Mouse (Mus musculus) splenic B cell, adult 2 months (primary cell): ENCODE data around the gene Rtp1.

Experiments used
- DNase-seq: peaks from one replicate; pipeline ENCODE4 v3.0.0-alpha.2; 2011; ENCODE audit warnings: low read depth, low spot score
- H3K27me3 ChIP-seq: 2 replicates; pipeline ENCODE4 v1.6.1; 2012; ENCODE audit warnings: mild to moderate bottlenecking, low read length, moderate library complexity, mixed read lengths; ENCODE audit not compliant: control insufficient read depth, poor library complexity, insufficient read depth, severe bottlenecking
- H3K36me3 ChIP-seq: 2 replicates; pipeline ENCODE4 v1.6.1; 2012; ENCODE audit warnings: mild to moderate bottlenecking, low read length, moderate library complexity, mixed read lengths; ENCODE audit not compliant: control insufficient read depth, poor library complexity, insufficient read depth, severe bottlenecking

Rtp1 gene

DNA sequence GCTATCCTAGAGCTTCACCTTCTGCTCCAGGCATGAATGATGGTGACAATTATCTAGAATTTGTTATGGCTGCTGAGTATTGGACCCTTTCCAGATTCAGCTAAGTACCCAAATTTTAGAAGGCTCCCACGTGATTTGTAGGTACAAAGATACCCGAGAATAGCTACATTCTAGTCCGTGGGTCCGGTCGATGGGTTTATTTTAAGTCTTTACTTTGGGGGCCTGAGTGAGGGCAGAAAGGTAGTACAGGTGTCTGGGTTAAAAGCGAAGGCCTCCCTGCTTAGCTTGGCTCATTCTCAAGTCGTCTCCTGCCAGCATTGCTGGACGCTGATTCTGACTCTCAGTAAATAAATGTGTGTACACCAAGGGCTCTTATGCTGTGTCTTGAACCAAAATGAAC is 1.1 kb downstream of the Rtp1 start:
- DNase-seq = no peak
- Histone ChIP-seq H3K27me3 (no peaks in the 10 kb centered on the region), H3K36me3 (no peaks in the 10 kb centered on the region)

DNA sequence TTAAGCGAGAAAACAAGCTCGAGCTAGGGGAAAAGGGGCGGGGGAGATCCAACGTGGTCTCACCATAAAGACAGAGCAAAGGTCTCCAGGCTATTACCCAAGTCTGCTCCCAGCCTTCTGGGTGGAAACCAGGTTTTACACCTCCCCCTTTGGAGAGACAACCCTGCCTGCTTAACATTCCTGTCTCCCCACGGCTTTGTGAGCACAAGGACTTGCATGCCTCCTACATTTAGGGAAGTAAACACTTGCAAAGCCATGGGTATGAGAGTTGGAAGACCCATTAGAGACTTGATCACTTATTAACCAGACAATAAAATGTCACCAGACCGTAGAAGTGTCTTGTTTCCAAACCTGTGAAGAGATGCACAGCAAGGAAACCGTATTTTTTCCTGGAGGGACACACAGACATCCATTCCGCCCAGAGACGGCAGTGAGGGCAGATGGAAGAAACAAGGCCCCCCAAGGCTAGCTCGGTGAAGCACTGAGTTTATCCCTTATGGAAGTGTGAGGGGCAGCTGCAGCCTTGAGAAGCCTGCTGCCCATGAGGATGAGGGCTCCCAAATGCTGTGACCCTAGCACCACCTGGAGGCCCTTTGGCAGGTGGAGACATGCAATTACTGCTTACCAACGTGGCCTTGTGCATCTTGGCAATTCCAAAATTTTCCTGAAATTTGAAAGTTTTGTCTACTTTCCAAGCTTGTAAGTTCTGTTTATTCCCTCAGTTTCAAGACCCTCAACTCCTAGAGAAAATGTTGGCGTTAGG is 8.7 kb downstream of the Rtp1 start:
- peak; percentile 44 for DNase-seq
- no peaks in the 10 kb centered on the region for H3K36me3 ChIP-seq
- H3K27me3 ChIP-seq = no peaks in the 10 kb centered on the region

DNA sequence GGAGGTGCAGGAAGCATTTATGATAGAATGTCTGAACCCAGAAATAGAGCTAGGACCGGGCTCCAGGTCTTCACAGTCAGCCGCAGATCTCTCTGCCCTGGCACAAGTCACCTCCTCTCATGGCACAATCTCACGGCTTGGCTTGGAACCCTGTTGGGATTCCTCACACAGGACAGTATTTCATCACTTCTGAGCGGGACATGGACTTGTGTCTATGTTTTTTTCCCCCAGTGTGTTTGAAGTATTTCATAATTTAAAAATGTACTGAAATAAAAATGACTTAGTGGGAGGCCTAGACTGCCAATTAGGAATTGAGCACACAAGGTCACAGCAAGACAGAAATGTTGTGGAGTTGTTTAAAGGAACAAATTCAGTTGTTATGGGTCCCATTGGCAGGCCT is 15.3 kb downstream of the Rtp1 start:
- Histone ChIP-seq H3K27me3 (no peaks in the 10 kb centered on the region), H3K36me3 (no peaks in the 10 kb centered on the region)
- DNase-seq = no peak

DNA sequence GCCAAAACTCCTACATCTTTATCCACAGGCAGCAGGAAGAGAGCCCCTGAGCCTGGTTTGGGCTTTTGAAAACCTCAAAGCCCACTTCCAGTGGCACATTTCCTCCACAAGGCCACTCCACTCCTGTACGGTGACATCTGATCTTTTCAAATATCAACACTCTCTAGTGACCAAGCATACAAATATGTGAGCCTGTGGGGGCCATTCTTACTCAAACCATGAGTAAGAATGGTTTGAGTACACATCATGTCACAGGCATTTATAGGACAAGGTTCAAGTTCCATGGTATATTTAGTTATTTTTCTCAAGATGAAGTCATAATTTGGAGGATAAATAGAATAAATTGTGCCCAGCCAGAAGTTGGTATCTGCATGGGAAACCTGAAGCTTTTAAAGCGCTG is 21.0 kb downstream of the Rtp1 start:
- no peaks in the 10 kb centered on the region for H3K36me3 ChIP-seq
- no peaks in the 10 kb centered on the region for H3K27me3 ChIP-seq
- DNase-seq = no peak

DNA sequence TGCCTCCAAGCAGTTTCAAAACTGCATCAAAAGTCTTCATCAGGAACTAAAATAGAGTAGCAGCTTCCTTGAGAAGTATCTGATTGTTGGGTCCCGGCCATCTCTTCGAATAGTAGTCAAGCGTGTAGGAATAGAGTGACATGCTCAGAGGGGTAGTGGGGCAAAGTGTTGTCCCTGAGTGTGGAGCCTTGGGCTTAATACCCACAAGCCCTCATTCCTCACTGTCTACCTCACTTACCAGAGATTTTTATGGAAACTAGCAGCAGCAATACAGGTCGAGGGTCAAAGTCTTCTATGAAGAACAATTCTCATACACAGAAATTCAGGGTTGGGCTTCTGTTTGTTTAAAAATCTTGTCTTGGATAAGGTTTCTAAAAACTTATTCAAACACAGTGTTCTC is 21.9 kb downstream of the Rtp1 start:
- H3K36me3 ChIP-seq = no peaks in the 10 kb centered on the region
- no peaks in the 10 kb centered on the region for H3K27me3 ChIP-seq
- DNase-seq = no peak

DNA sequence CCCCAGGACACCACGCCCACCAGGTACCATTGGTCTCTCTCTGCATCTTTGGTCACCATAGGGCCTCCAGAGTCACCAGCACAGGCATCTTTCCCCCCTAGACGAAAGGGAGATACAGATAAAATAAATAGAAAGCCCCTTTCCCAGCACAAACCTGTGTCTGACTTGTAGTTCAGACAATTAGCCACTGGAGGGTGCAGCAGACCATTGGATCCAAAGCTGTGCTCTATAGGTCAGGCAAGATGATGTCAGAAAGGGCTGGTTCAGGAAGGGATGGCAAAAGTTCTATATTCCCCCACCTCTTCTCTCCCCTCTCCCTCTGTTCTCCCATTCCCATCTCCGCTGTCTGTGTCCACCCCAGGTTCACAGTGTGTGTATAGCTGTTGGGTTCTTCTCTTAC is 23.5 kb downstream of the Rtp1 start:
- H3K27me3 ChIP-seq = no peaks in the 10 kb centered on the region

DNA sequence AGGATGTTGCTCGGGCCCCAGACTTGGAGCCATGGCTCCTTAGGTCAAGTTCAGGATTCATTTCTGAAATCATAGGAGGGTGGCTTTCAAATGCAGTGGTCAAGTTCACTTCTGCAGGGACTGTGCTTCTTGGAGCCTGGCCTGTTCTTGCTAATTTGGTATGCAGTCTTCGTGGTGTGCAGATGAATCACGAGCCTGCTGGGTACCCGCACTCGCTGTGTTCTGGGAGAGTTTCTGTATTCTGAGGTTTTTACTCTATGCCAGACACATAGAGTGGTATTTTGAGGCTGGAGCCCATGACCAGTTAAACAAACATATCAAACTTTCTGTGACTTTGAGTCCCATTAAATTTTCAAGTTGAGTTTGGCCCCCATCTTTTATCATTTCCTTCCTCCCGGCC is 25.4 kb downstream of the Rtp1 start:
- DNase-seq = no peak
- Histone ChIP-seq H3K27me3 (no peaks in the 10 kb centered on the region), H3K36me3 (no peaks in the 10 kb centered on the region)

More for the DNA sequence above, 23.5 kb downstream of the Rtp1 start:
- peak; percentile 49 for DNase-seq
- H3K36me3 ChIP-seq = no peaks in the 10 kb centered on the region

DNA sequence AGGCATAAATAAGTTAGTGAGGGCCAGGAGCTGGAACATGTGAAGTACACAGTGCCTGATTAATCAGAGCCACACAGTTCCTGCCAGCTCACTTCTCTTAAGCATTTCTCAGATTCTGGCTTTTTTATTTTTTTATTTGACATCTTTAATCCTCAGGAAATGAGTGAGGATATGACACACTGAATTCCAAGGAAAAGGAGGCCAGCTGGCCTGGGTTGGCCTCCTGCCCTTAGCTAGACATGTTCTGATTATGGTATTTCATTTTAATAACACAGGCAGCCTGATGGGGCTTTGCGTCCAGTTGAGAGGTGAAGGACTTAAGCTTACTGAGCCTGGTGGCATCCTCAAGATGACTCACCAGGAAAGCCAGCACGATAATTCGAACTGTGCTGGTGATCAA is 27.6 kb downstream of the Rtp1 start:
- Histone ChIP-seq H3K27me3 (no peaks in the 10 kb centered on the region), H3K36me3 (no peaks in the 10 kb centered on the region)
- DNase-seq = no peak

- no peak for DNase-seq
- Histone ChIP-seq H3K36me3 (no peaks in the 10 kb centered on the region), H3K27me3 (no peaks in the 10 kb centered on the region)
Measured at GRCm38 (mm10) chr16:23457338-23457737, 28.4 kb downstream of the Rtp1 start.

- no peak for DNase-seq
- no peaks in the 10 kb centered on the region for H3K36me3 ChIP-seq
- no peaks in the 10 kb centered on the region for H3K27me3 ChIP-seq
Measured at GRCm38 (mm10) chr16:23458906-23459588, 30.1 kb downstream of the Rtp1 start.

GRCm38 (mm10) chr16:23463671-23464347 is 34.9 kb downstream of the Rtp1 start:
- DNase-seq = no peak
- Histone ChIP-seq H3K36me3 (no peaks in the 10 kb centered on the region), H3K27me3 (no peaks in the 10 kb centered on the region)

DNA sequence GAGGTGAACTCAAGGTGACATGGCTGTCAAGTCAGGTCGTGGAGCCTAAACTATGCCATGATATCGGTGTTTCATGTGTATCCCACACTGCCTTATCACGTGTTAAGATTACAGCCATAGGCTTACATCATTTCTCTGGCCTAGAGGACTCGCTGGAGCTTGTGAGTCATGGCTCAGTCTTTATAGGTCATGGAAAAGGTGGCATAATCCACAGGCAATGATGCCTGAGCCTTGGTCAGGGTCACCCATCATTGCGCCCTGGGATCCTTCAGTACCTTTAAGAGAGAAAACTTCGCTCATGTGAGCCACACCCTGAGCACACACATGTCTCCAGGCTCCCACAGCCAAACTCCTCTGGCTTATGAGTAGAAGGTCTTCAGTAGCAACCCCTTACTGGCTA is 42.6 kb downstream of the Rtp1 start:
- Histone ChIP-seq H3K36me3 (no peaks in the 10 kb centered on the region), H3K27me3 (no peaks in the 10 kb centered on the region)
- no peak for DNase-seq

GRCm38 (mm10) chr16:23472046-23472445 is 43.1 kb downstream of the Rtp1 start:
- no peak for DNase-seq
- no peaks in the 10 kb centered on the region for H3K27me3 ChIP-seq
- no peaks in the 10 kb centered on the region for H3K36me3 ChIP-seq

DNA sequence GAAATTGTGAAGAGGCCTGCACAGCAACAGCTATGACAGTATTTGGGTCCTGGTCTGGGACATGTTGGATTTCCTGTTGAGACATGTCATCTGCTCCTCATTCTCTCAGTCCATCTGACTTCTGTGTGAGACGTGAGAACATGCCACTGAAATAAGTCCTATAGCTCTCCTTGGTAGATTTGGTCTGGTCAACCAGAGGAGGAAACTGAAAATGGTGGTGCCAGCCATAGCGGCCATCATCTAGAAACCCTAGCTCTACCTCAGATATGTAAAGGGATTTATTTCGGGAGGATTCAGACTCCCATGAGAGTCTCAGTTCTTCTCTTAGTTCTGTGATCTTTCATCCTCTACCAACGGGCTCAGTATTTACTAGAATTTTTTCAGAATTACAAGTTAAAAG is 46.7 kb downstream of the Rtp1 start:
- Histone ChIP-seq H3K27me3 (no peaks in the 10 kb centered on the region), H3K36me3 (no peaks in the 10 kb centered on the region)
- no peak for DNase-seq

DNA sequence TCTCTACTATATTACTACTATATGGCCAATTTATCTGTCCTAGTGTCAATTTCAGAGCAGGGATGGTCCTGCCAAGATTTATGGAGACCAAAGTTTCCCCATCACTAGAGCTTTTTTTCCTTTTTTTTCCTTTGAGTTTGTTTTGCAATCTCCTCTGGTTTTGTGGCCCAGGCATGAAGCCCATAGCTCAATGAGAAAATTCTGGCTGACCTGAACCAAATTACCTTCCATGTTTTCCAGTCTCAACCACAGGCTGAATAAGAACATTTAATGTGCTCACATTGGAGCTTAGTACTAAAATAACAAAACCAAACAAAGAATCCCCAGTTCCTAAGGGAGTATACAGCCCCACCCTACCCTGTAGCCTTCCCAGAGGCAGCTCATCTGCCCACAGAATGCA is 47.7 kb downstream of the Rtp1 start:
- no peaks in the 10 kb centered on the region for H3K27me3 ChIP-seq
- H3K36me3 ChIP-seq = no peaks in the 10 kb centered on the region
- no peak for DNase-seq
